Mouse (Mus musculus) spleen, adult 2 months (tissue): ENCODE results near the gene Pde1c.

ENCODE experiments used
- CTCF ChIP-seq: fragments of 200-500 bp; IDR thresholded peaks from 2 replicates; pipeline ENCODE4 v1.5.1; 2011; ENCODE audit warnings: mild to moderate bottlenecking, inconsistent platforms; ENCODE audit not compliant: insufficient read depth, insufficient read length, insufficient replicate concordance; ENCODE audit errors: extremely low read depth
- POLR2A ChIP-seq: fragments of 200-500 bp; IDR thresholded peaks from 2 replicates; pipeline ENCODE4 v1.6.1; 2011; ENCODE audit warnings: low read depth, low read length, inconsistent platforms

GRCm38 (mm10) chr6:56367257-56367656, 201.6 kb downstream of the Pde1c start:
- TF ChIP-seq POLR2A: no peak
- no peak for TF ChIP-seq CTCF
